In the genomic region with DNA sequence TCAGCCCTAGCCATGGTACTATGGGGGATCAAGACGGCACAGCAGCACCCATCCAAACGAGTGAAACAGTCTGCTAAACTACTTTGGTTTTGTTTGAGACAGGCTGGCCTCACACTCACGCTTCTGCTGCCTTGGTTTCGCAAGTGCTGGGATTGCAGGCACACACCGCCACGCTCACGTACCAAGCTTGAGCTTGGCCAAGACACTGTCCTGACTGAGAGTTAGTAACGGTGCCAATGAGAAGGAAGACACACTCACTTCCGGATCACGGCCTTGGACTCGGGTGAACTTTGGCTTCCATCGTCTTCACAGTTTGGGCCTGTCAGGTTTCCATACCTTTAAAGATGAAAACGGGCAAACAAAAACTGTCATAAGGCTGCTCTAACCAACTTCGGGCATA, we compare ENCODE assay signal across 27 mouse cellular contexts.
DNase-seq lines count a peak whose midpoint lies in the region; ATAC-seq and TF ChIP-seq lines count a peak whose summit lies in the region.
"Had no signal": no experiment of that assay in that cellular context is flagged by ENCODE, and none has a peak within 500 bp of the region (broad histone marks: within the 10 kb centered on the region; RNA-seq: fewer than 3 reads in every experiment).

No protein-coding gene starts in this region.

- no peak overlapping the region for H3K9ac ChIP-seq in kidney, embryonic 16.5 days (replicated peaks; ENCODE audit: low read length)
- no peak overlapping the region for H3K9ac ChIP-seq in lung, postnatal 0 days (replicated peaks; ENCODE audit: low read depth)
- H3K9ac ChIP-seq: embryonic facial prominence, embryonic 12.5 days; embryonic facial prominence, embryonic 15.5 days; forebrain, postnatal 0 days; heart, embryonic 13.5 days; hindbrain, embryonic 14.5 days had no signal

- H3K27me3 ChIP-seq in kidney, embryonic 16.5 days (ENCODE audit: insufficient read depth, low read length): no peaks in the 10 kb centered on the region
- no peaks in the 10 kb centered on the region for H3K27me3 ChIP-seq in lung, postnatal 0 days (replicated peaks; ENCODE audit: insufficient read depth, low read length)
- H3K27me3 ChIP-seq: embryonic facial prominence, embryonic 12.5 days; embryonic facial prominence, embryonic 15.5 days; heart, embryonic 13.5 days; Patski had no signal

- no peak overlapping the region for H3K4me2 ChIP-seq in kidney, embryonic 16.5 days (replicated peaks; ENCODE audit: low read depth, low read length)
- no peak overlapping the region for H3K4me2 ChIP-seq in lung, postnatal 0 days (replicated peaks; ENCODE audit: low read depth, low read length)
- H3K4me2 ChIP-seq: embryonic facial prominence, embryonic 12.5 days; embryonic facial prominence, embryonic 15.5 days; heart, embryonic 13.5 days; hindbrain, embryonic 14.5 days had no signal

- peak; percentile 26 for DNase-seq in adrenal gland, postnatal 10 days
- DNase-seq in adrenal gland, adult 2 months: no peak
- peak; percentile 46 for DNase-seq in kidney, adult 9 months
- DNase-seq in lung, postnatal 0 days (ENCODE audit: low spot score): peak; percentile 56
- no peak for DNase-seq in lung, postnatal 25 days (ENCODE audit: low spot score)
- no peak for DNase-seq in left cerebral cortex, adult 11 months (ENCODE audit: low spot score)
- DNase-seq: adrenal gland, adult 8-10 months; adrenal gland, postnatal 36 days; cerebellum, adult 2 months; cerebellum, adult 9-11 months; cerebellum, postnatal 25 days; forebrain, postnatal 0 days; gastrocnemius, adult 2 months; gastrocnemius, postnatal 14 days; heart, adult 2 months; heart, postnatal 14 days; heart, postnatal 4 days had no signal

- H3K27ac ChIP-seq in kidney, embryonic 16.5 days (ENCODE audit: low read length): no peak overlapping the region
- H3K27ac ChIP-seq in lung, postnatal 0 days (ENCODE audit: low read length): no peak overlapping the region
- H3K27ac ChIP-seq: embryonic facial prominence, embryonic 12.5 days; embryonic facial prominence, embryonic 15.5 days; gastrocnemius, adult 2 months; heart, adult 2 months; heart, embryonic 10.5 days; heart, embryonic 13.5 days; hindbrain, embryonic 14.5 days; hindbrain, postnatal 0 days had no signal

- H3K36me3 ChIP-seq in kidney, embryonic 16.5 days (ENCODE audit: insufficient read depth, low read length): peaks cover 5% of the 10 kb centered on the region; the same call in 1 of the 2 replicates
- no peaks in the 10 kb centered on the region for H3K36me3 ChIP-seq in lung, postnatal 0 days (ENCODE audit: insufficient read depth, low read length)
- H3K36me3 ChIP-seq: embryonic facial prominence, embryonic 12.5 days; embryonic facial prominence, embryonic 15.5 days had no signal

- peaks cover 46% of the 10 kb centered on the region for H3K4me1 ChIP-seq in kidney, embryonic 16.5 days (ENCODE audit: insufficient read depth, low read length)
- peaks cover 14% of the 10 kb centered on the region; the same call in 1 of the 2 replicates for H3K4me1 ChIP-seq in lung, postnatal 0 days (ENCODE audit: insufficient read depth, low read depth, low read length)

- TF ChIP-seq EP300 in lung, postnatal 0 days (IDR thresholded peaks at IDR 0.05): no peak

- H3K4me3 ChIP-seq in kidney, embryonic 16.5 days (ENCODE audit: low read length): no peak overlapping the region
- H3K4me3 ChIP-seq in lung, postnatal 0 days (ENCODE audit: low read depth, low read length): no peak overlapping the region
- H3K4me3 ChIP-seq: embryonic facial prominence, embryonic 12.5 days; embryonic facial prominence, embryonic 15.5 days; gastrocnemius, adult 2 months; heart, adult 2 months; heart, embryonic 10.5 days; heart, embryonic 13.5 days had no signal

- no peak for TF ChIP-seq CTCF in lung, postnatal 0 days (IDR thresholded peaks at IDR 0.05)

- ATAC-seq in kidney, embryonic 16.5 days (ENCODE audit: low FRiP score, low TSS enrichment): no peak
- ATAC-seq in lung, postnatal 0 days: 0 out of 2 replicates have a peak, but pooled peaks have one; percentile 13
- peak; percentile 56 for ATAC-seq in megakaryocyte, adult 5-6 weeks (ENCODE audit: poor library complexity, severe bottlenecking)
- ATAC-seq: forebrain, embryonic 14.5 days; forebrain, postnatal 0 days; hindbrain, postnatal 0 days; Patski had no signal

- no peaks in the 10 kb centered on the region for H3K9me3 ChIP-seq in kidney, embryonic 16.5 days (ENCODE audit: low read length)
- H3K9me3 ChIP-seq in lung, postnatal 0 days (ENCODE audit: low read length): no peaks in the 10 kb centered on the region
- H3K9me3 ChIP-seq: embryonic facial prominence, embryonic 12.5 days; embryonic facial prominence, embryonic 15.5 days; heart, embryonic 10.5 days; heart, embryonic 13.5 days had no signal

- 92% methylated on average over 14 of the region's 14 CpGs for WGBS in kidney, embryonic 16.5 days
- 65% methylated on average over 14 of the region's 14 CpGs for WGBS in lung, postnatal 0 days

Comparison
In these comparisons a context has a peak if more than half of its experiments do, and no peak if none do; other contexts are left out.
1. DNase-seq: peak in adrenal gland, postnatal 10 days (single experiment), kidney, adult 9 months (single experiment) and lung, postnatal 0 days (single experiment); none in adrenal gland, adult 2 months (single experiment), lung, postnatal 25 days (single experiment) and left cerebral cortex, adult 11 months (single experiment).